Mouse (Mus musculus) liver, embryonic 11.5 days (tissue): ENCODE data around the gene Fbl. TPM values are rescaled to one million over a fixed set of nuclear protein-coding genes. Genes with fewer than 3 reads are reported as not detected.
A peak's percentile ranks its signal among the peaks of the same experiment; 100 is the strongest.

Source experiments
- ATAC-seq: fragments of 200-750 bp; cut with Nextera tagmentation; replicated peaks from 2 replicates; pipeline ENCODE4 v1.8.0; 2017; ENCODE audit warnings: moderate number of reproducible peaks, mild to moderate bottlenecking, moderate TSS enrichment, moderate library complexity; ENCODE audit not compliant: low FRiP score
- DNase-seq: peaks from one replicate; pipeline ENCODE4 v3.0.0-alpha.2; 2017; ENCODE audit warnings: low spot score
- H3K27ac ChIP-seq: fragments of 300-500 bp; sonication (generic); 2 replicates; pipeline ENCODE4 v1.5.1; 2014; ENCODE audit warnings: mild to moderate bottlenecking, low read depth, low read length, control low read depth
- H3K27me3 ChIP-seq: fragments of 300-500 bp; sonication (generic); replicated peaks from 2 replicates; pipeline ENCODE4 v1.6.1; 2014; ENCODE audit warnings: low read length, mixed read lengths; ENCODE audit not compliant: control insufficient read depth, insufficient read depth
- H3K36me3 ChIP-seq: fragments of 300-500 bp; sonication (generic); 2 replicates; pipeline ENCODE4 v1.6.1; 2014; ENCODE audit warnings: mild to moderate bottlenecking, low read length, moderate library complexity, mixed read lengths; ENCODE audit not compliant: control insufficient read depth, insufficient read depth
- H3K4me1 ChIP-seq: fragments of 300-500 bp; sonication (generic); replicated peaks from 2 replicates; pipeline ENCODE4 v1.6.1; 2014; ENCODE audit warnings: low read length, mixed read lengths; ENCODE audit not compliant: control insufficient read depth, insufficient read depth
- H3K4me2 ChIP-seq: fragments of 300-500 bp; sonication (generic); 2 replicates; pipeline ENCODE4 v1.6.1; 2014; ENCODE audit warnings: mild to moderate bottlenecking, control low read depth, moderate library complexity
- H3K4me3 ChIP-seq: fragments of 300-500 bp; sonication (generic); 2 replicates; pipeline ENCODE4 v1.5.1; 2014; ENCODE audit warnings: low read depth, low read length, control low read depth
- H3K9ac ChIP-seq: fragments of 300-500 bp; sonication (generic); 2 replicates; pipeline ENCODE4 v1.6.1; 2014; ENCODE audit warnings: low read depth, low read length, control low read depth
- H3K9me3 ChIP-seq: fragments of 300-500 bp; sonication (generic); 2 replicates; pipeline ENCODE4 v1.6.1; 2016; ENCODE audit warnings: low read length, inconsistent platforms, mixed read lengths; ENCODE audit not compliant: control insufficient read depth
- WGBS: fragments of 180-500 bp; shearing (Covaris S2); extraction: QIAGEN DNeasy Blood & Tissue Kit; methylation state at CpG from one replicate; pipeline ENCODE4 v1.1.7; 2014; 5-methylcytosine and 5-hydroxymethylcytosine counted together
- polyA plus RNA-seq: library from polyadenylated mRNA; unstranded; fragments of >200 nt; fragmentation: Nextera tagmentation; extraction: Ambion mirVana; gene quantifications from 2 replicates; pipeline ENCODE4 v1.2.1, GENCODE M21; 2014

The Fbl gene
- polyA plus RNA-seq, 1 experiment from 2014 or later: 51.2 TPM

DNA sequence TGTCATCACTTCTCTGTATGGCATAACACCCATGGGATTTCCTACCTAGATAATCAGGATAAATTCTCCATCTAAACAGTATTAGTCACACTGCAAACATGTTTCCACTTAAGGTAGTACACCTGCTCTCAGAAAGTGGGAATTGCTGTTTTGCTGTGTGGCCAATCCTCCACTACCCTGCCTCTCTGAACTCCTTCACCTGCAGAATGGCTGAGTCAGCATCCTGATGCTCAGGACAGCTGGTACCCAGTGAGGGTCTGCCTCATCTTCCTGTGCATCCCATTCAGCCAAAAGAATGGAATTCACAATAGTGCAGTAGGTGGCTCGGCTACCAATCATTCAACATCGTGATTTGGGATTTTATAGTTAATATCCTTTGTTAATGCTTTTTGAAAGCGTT lies 9.6 kb upstream of the Fbl start:
- no peak for ATAC-seq
- DNase-seq: no peak

GRCm38 (mm10) chr7:28161163-28161749 lies 8.3 kb upstream of the Fbl start:
- DNase-seq: no peak

More for the DNA sequence above, 9.6 kb upstream of the Fbl start:
- Histone ChIP-seq H3K36me3 (no peaks in the 10 kb centered on the region), H3K4me3 (no peak overlapping the region), H3K27ac (no peak overlapping the region), H3K4me1 (no peaks in the 10 kb centered on the region), H3K4me2 (no peak overlapping the region), H3K27me3 (no peaks in the 10 kb centered on the region), H3K9me3 (no peaks in the 10 kb centered on the region), H3K9ac (no peak overlapping the region)
- WGBS: 80% methylated on average over 3 of the region's 3 CpGs

DNA sequence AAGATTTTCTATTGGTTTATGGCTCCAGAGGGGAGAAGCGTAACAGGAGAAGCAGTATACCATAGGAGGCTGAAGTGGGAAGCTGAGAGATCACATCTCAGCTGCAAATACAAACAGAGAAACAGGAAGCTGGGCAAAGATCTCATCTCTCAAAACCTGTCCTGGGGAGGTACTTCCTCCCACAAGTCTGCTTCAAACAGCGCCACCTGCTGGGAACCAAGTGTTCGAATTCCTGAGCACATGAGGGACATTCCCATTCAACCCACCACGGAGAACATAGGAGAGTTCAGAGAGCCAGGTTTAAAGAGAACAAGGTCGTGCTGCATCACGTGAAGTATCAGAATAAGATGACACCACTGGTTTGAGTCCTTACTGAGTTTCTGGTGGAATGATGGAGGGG lies 4.1 kb upstream of the Fbl start:
- Histone ChIP-seq H3K4me3 (no peak overlapping the region), H3K4me2 (no peak overlapping the region), H3K9me3 (peaks cover 3% of the 10 kb centered on the region), H3K9ac (no peak overlapping the region), H3K4me1 (peaks cover under 1% of the 10 kb centered on the region; the same call in 1 of the 2 replicates), H3K27ac (no peak overlapping the region), H3K27me3 (no peaks in the 10 kb centered on the region), H3K36me3 (no peaks in the 10 kb centered on the region)
- DNase-seq (no peak), ATAC-seq (no peak)
- 74% methylated on average over 6 of the region's 6 CpGs for WGBS

More at GRCm38 (mm10) chr7:28161163-28161749, 8.3 kb upstream of the Fbl start:
- 57% methylated on average over 9 of the region's 9 CpGs for WGBS
- no peaks in the 10 kb centered on the region for H3K4me1 ChIP-seq
- H3K27me3 ChIP-seq: no peaks in the 10 kb centered on the region
- no peak overlapping the region for H3K27ac ChIP-seq
- H3K9me3 ChIP-seq: peaks cover 3% of the 10 kb centered on the region
- no peaks in the 10 kb centered on the region for H3K36me3 ChIP-seq
- no peak for ATAC-seq
- no peak overlapping the region for H3K4me3 ChIP-seq
- no peak overlapping the region for H3K4me2 ChIP-seq
- H3K9ac ChIP-seq: no peak overlapping the region

DNA sequence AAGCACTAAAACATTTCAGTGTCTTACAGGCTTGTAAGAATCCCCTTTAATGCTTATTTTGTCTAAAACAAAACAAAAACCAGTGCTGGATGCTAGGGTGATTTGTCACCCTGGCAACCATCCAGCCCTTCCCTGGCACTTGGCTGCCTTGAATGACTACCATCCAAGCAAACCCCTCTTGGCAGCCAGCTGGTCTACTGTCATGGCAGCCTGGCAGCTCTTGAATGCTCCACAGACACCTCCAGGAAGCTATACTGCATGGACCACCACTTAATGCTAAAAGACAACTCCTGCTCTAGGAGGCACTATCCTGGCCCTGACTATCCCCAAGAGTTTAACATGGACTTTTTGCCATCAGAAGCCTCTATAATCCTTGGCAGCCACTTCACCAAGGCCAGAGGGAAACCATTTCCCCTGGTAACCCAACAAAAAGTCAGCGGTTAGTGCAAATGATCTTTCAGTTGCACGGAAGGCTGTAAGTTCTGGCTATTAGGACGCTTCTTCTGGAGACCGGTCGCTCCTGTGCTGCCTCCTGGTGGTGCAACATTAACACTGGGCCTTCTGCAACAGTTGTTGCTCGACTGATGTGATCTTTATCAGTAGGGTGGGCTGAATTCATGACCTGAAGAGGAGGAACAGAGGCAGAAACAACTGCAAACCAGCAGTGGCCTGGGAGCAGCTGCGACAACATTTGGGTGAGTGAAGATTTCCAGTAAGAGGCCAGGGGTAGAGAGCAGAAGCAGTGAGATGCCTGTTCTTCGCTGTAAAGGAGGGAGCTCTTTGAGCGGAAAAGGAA lies 992 bp upstream of the Fbl start:
- peak overlapping the region; percentile 90 for H3K9ac ChIP-seq
- WGBS: 5% methylated on average over 9 of the region's 9 CpGs
- no peaks in the 10 kb centered on the region for H3K27me3 ChIP-seq
- peaks cover 17% of the 10 kb centered on the region for H3K4me1 ChIP-seq
- H3K36me3 ChIP-seq: no peaks in the 10 kb centered on the region
- H3K4me2 ChIP-seq: peak overlapping the region; percentile 99
- H3K4me3 ChIP-seq: peak overlapping the region; percentile 89
- DNase-seq: peak; percentile 63
- H3K9me3 ChIP-seq: peaks cover 3% of the 10 kb centered on the region
- peak; percentile 62 for ATAC-seq
- peak overlapping the region; percentile 67 for H3K27ac ChIP-seq

DNA sequence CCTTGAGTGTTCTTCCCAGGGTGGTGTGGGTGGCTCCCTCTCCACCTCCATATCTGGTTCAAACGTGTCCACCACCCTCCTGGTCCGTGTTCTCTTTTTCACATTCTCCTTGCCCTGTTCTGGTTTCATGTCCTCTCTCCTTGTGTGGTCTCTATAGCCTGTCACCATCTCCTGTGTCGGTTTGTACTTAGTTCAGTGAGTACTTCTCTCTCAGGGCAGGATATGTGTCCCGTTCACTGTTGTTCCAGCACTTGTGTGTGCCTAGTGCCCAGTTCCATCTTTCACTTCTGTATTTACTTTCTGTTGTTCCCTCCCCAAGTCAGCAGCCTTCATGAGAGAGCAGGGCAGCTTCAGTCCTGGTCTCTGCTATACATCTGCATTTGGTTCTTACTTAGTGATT lies 5.8 kb downstream of the Fbl start:
- Histone ChIP-seq H3K9ac (no peak overlapping the region), H3K9me3 (no peaks in the 10 kb centered on the region), H3K4me1 (peaks cover 19% of the 10 kb centered on the region), H3K27me3 (no peaks in the 10 kb centered on the region), H3K27ac (no peak overlapping the region), H3K36me3 (peaks cover 29% of the 10 kb centered on the region; the same call in 1 of the 2 replicates), H3K4me3 (no peak overlapping the region), H3K4me2 (no peak overlapping the region)
- ATAC-seq (no peak), DNase-seq (no peak)
- 85% methylated on average over 4 of the region's 4 CpGs for WGBS

DNA sequence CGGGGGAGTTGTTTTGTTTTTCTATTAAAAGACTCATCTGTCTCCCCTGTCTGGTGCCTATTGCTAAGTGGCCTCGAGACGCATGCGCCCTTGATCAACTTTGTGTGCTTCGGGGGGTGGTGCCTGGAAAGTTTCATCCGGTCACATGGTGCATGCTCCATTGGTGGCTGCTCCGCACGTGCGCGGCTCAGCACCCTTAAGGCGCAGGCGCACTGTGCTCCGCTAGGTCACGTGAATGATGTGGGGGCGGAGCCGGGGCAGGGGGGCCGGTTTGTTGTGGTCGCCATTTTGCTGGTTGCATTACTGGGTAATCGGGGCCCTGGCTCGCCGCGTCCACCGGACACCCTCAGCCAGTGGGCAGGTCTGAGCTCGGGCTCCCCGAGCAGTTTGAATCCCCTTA lies 9.7 kb downstream of the Fbl start, which contains the start of gene Dyrk1b:
TSS of gene Dyrk1b (plus strand) at position 242 of the 400 bp plus-strand sequence.
- Histone ChIP-seq H3K4me3 (peak within 1 kb of the TSS; percentile 91), H3K4me2 (peak within 1 kb of the TSS; percentile 71), H3K27ac (peak within 1 kb of the TSS; percentile 77), H3K9ac (peak within 1 kb of the TSS; percentile 74), H3K9me3 (no peaks in the 10 kb centered on the region), H3K36me3 (peaks cover 54% of the 10 kb centered on the region), H3K4me1 (peaks cover 14% of the 10 kb centered on the region), H3K27me3 (no peaks in the 10 kb centered on the region)
- ATAC-seq (peak; percentile 86), DNase-seq (peak; percentile 99)
- WGBS: under 1% methylated on average over 25 of the region's 25 CpGs

GRCm38 (mm10) chr7:28179741-28180377 lies 10.3 kb downstream of the Fbl start:
- peak overlapping the region; percentile 77 for H3K27ac ChIP-seq
- peak; percentile 86 for DNase-seq
- WGBS: 5% methylated on average over 31 of the region's 56 CpGs
- H3K9ac ChIP-seq: peak overlapping the region; percentile 74
- no peaks in the 10 kb centered on the region for H3K9me3 ChIP-seq
- peaks cover 14% of the 10 kb centered on the region for H3K4me1 ChIP-seq
- H3K4me3 ChIP-seq: peak overlapping the region; percentile 91
- H3K36me3 ChIP-seq: peaks cover 59% of the 10 kb centered on the region
- H3K27me3 ChIP-seq: no peaks in the 10 kb centered on the region
- ATAC-seq: peak; percentile 93
- H3K4me2 ChIP-seq: peak overlapping the region; percentile 71

DNA sequence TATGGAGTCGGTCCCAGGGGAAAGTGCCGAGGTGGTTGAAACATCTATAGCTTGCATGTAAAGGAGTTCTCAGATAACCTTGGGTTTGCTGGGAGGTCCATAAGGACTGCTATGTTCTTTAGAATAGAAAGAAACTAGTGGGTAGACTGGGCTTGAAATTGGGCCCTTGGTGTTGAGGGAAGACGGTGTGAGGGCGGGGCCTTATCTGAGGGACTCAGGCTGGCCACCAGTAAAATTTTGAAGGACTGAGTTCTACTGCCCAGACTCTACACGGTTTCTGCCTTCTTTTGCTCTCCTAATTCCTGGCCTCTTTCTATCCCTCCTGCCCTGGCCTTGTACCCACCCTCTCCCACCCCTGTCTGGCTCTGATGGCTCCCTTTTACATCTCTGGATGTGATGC lies 11.4 kb downstream of the Fbl start:
- Histone ChIP-seq H3K4me2 (peak overlapping the region; percentile 71), H3K27me3 (no peaks in the 10 kb centered on the region), H3K27ac (peak overlapping the region; percentile 54), H3K9ac (peak overlapping the region; percentile 67), H3K4me3 (peak overlapping the region; percentile 91), H3K9me3 (no peaks in the 10 kb centered on the region), H3K36me3 (peaks cover 59% of the 10 kb centered on the region), H3K4me1 (peaks cover 14% of the 10 kb centered on the region)
- ATAC-seq (no peak), DNase-seq (no peak)
- 60% methylated on average over 5 of the region's 5 CpGs for WGBS
